Mouse (Mus musculus) brain, embryonic 14.5 days (tissue): ENCODE measurements around the gene Rdh19.
"Not testable (repeated sequence)": the region's sequence is repeated elsewhere in the genome, so short reads cannot be mapped to it uniquely, and the experiment has no call there.

ENCODE experiments used
- CTCF ChIP-seq: fragments of 200-500 bp; IDR thresholded peaks from 2 replicates; pipeline ENCODE4 v1.5.1; 2012; ENCODE audit warnings: inconsistent platforms, mild to moderate bottlenecking, moderate library complexity, borderline replicate concordance; ENCODE audit not compliant: insufficient read depth, insufficient read length; ENCODE audit errors: extremely low read depth
- POLR2A ChIP-seq: fragments of 200-500 bp; IDR thresholded peaks from 2 replicates; pipeline ENCODE4 v1.6.1; 2012; ENCODE audit warnings: mild to moderate bottlenecking, inconsistent platforms, borderline replicate concordance; ENCODE audit not compliant: poor library complexity, insufficient read depth, insufficient read length, severe bottlenecking; ENCODE audit errors: extremely low read depth

DNA sequence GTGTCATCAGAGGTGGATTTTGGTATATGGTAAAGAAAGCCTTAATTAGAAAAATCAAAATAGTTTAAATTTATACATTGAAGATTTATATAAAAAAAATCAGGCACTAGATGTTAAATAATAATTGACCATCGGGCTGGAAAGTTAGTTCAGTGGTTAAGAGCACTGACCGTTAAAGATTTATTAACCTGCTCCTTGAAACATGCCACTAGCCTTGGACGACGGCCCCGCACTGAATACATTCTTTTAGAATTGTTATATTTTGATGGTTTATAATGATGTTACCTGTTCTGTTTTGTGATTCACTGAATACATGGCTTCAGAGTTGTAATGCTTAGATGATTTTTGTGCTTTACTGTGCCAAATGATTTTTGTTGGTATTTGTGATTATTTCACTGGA, 3.8 kb upstream of the Rdh19 start:
- TF ChIP-seq POLR2A, CTCF: not testable (repeated sequence)
